Comparison of ENCODE assay signal across 9 mouse cellular contexts in the genomic region with DNA sequence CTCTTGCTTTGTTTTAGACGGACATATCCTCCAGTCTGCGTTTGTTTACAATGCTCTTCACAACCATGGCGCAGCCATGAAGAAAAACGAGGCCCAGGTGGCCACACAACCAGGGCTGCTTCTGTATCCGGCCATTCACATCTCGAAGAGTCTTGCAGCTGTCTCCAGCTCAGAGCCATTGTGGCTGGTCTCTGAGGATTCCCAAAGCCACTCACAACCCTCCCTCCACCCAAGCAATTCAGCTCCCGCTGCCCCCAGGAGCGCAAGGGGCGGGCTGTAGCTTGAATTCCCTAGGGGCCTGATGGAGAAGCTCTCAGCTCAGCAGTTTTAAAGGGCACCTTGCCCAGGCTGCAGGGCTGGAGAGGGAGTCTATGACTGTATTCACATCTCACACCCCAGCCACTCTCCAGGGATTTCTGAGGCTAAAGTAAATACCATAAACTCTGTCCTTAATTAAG. TPM values are rescaled to one million over a fixed set of nuclear protein-coding genes. Genes with fewer than 3 reads are reported as not detected.
DNase-seq lines count a peak whose midpoint lies in the region.
"Had no signal": no experiment of that assay in that cellular context is flagged by ENCODE, and none has a peak within 500 bp of the region (broad histone marks: within the 10 kb centered on the region; RNA-seq: fewer than 3 reads in every experiment).

No protein-coding gene starts in this region.

- WGBS in heart, embryonic 10.5 days: 19% methylated on average over 9 of the region's 9 CpGs

- intact Hi-C loops in left cerebral cortex, postnatal 4 days (cut with DNase I): no loop called here

- DNase-seq in ovary, postnatal 10 days (ENCODE audit: low spot score): peak; percentile 34
- no peak for DNase-seq in ovary, adult 18-20 months (ENCODE audit: low spot score)
- DNase-seq in fibroblast of lung, adult 2 months (ENCODE audit: low read depth): peak; percentile 60
- DNase-seq in heart, embryonic 10.5 days (ENCODE audit: low spot score): no peak
- DNase-seq in kidney, adult 8-10 months: peak; percentile 16 to 20
- peak; percentile 59 for DNase-seq in left cerebral cortex, postnatal 4 days
- DNase-seq in retina, postnatal 1 day: peak; percentile 71
- no peak for DNase-seq in spleen, adult 18-20 months

- H3K27me3 ChIP-seq in heart, embryonic 10.5 days (ENCODE audit: insufficient read depth, poor library complexity, severe bottlenecking): no peaks in the 10 kb centered on the region
- H3K27me3 ChIP-seq: liver, embryonic 15.5 days had no signal

- H3K9me3 ChIP-seq in heart, embryonic 10.5 days: no peaks in the 10 kb centered on the region
- H3K9me3 ChIP-seq: liver, embryonic 15.5 days had no signal

- no peaks in the 10 kb centered on the region for H3K36me3 ChIP-seq in heart, embryonic 10.5 days
- H3K36me3 ChIP-seq: liver, embryonic 15.5 days had no signal

- peak overlapping the region; percentile 77 for H3K27ac ChIP-seq in heart, embryonic 10.5 days
- H3K27ac ChIP-seq: liver, embryonic 15.5 days had no signal

- H3K4me3 ChIP-seq in heart, embryonic 10.5 days: peak overlapping the region; percentile 33; the same call in 1 of the 2 replicates
- H3K4me3 ChIP-seq: liver, embryonic 15.5 days had no signal

- peaks cover 46% of the 10 kb centered on the region for H3K4me1 ChIP-seq in heart, embryonic 10.5 days
- H3K4me1 ChIP-seq: liver, embryonic 15.5 days had no signal

RNA-seq across cellular contexts. Expression of a gene that starts 41.5 kb away (rescaled TPM):
- polyA plus RNA-seq in heart, embryonic 10.5 days (2016; fragmentation: Nextera tagmentation; extraction: Ambion mirVana): 20.5 and 22.8 TPM in 2 replicates
- total RNA-seq in left cerebral cortex, postnatal 4 days (2021): 10 to 100 TPM; 70.3 to 86.9 TPM

Comparison
In these comparisons a context has a peak if more than half of its experiments do, and no peak if none do; other contexts are left out.
1. DNase-seq: peak in ovary, postnatal 10 days (single experiment), fibroblast of lung, adult 2 months (single experiment), kidney, adult 8-10 months (2 of 2), left cerebral cortex, postnatal 4 days (single experiment) and retina, postnatal 1 day (single experiment); none in ovary, adult 18-20 months (single experiment), heart, embryonic 10.5 days (single experiment) and spleen, adult 18-20 months (0 of 2).